ENCODE assay signal across 8 mouse cellular contexts in the genomic region with DNA sequence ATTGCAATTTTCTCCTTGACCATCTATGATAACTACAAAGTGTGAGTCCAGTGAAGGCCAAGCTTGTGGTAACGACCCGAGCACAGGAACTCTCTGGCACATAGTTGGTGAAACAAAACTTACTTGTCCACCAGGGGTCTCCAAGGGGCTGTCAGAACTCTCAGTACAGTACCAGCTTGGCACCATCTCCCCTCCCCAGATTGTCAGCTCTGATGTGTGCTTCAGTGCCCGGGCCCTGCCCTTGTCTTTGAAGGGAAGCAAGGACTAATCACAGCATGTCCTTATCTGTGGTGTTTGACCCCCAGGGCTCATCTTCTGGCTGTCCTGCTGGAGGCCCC.
A peak's percentile ranks its signal among the peaks of the same experiment; 100 is the strongest.
DNase-seq lines count a peak whose midpoint lies in the region; ATAC-seq lines count a peak whose summit lies in the region.

No protein-coding gene starts in this region.

- intact Hi-C loops in gastrocnemius, postnatal 14 days (cut with DNase I; ENCODE audit: low total_unique reads), result loop anchor here (10.0 kb wide), 1 partner anchor 268 kb away; no protein-coding TSS in a partner anchor

- ATAC-seq in cerebellum, adult (ENCODE audit: insufficient number of reproducible peaks, low FRiP score, low TSS enrichment), result peak; percentile 45; the same call in 1 of the 2 replicates
- peak; percentile 26; the same call in 1 of the 2 replicates for ATAC-seq in granulocyte monocyte progenitor cell, adult 5-6 weeks (replicated peaks; ENCODE audit: poor library complexity, severe bottlenecking)
- ATAC-seq in erythroid progenitor cell, adult 5-6 weeks (replicated peaks; ENCODE audit: low FRiP score, poor library complexity, severe bottlenecking), result no peak

- peak; percentile 15 for DNase-seq in gastrocnemius, postnatal 14 days
- no peak for DNase-seq in gastrocnemius, postnatal 10 days
- DNase-seq in 416B (ENCODE audit: low read depth), result peak; percentile 28
- peak; percentile 70 to 77 for DNase-seq in layer of hippocampus, postnatal 10 days (ENCODE audit: low spot score in 2 of 2)
- DNase-seq in thymus, postnatal 25 days, result peak; percentile 10
